Mouse (Mus musculus) lung, postnatal 0 days (tissue): ENCODE data around the gene Nfkbib. TPM values are rescaled to one million over a fixed set of nuclear protein-coding genes. Genes with fewer than 3 reads are reported as not detected.

Experiments
- ATAC-seq: fragments of 200-750 bp; cut with Nextera tagmentation; 2 replicates; pipeline ENCODE4 v1.8.0; 2017; ENCODE audit warnings: moderate library complexity
- DNase-seq: peaks from one replicate; pipeline ENCODE4 v3.0.0-alpha.2; 2016; ENCODE audit warnings: low spot score
- H3K27ac ChIP-seq: fragments of 300-500 bp; sonication (generic); 2 replicates; pipeline ENCODE4 v1.5.1; 2014; ENCODE audit warnings: antibody characterized with exemption, mild to moderate bottlenecking, low read length, mixed read lengths
- H3K27me3 ChIP-seq: fragments of 300-500 bp; sonication (generic); replicated peaks from 2 replicates; pipeline ENCODE4 v1.6.1; 2014; ENCODE audit warnings: low read length, mixed read lengths; ENCODE audit not compliant: insufficient read depth
- H3K36me3 ChIP-seq: fragments of 300-500 bp; sonication (generic); 2 replicates; pipeline ENCODE4 v1.6.1; 2014; ENCODE audit warnings: low read length, mixed read lengths; ENCODE audit not compliant: insufficient read depth
- H3K4me1 ChIP-seq: fragments of 300-500 bp; sonication (generic); 2 replicates; pipeline ENCODE4 v1.6.1; 2014; ENCODE audit warnings: antibody characterized with exemption, low read depth, low read length, mixed read lengths; ENCODE audit not compliant: insufficient read depth
- H3K4me2 ChIP-seq: fragments of 300-500 bp; sonication (generic); replicated peaks from 2 replicates; pipeline ENCODE4 v1.6.1; 2014; ENCODE audit warnings: low read depth, mild to moderate bottlenecking, low read length, moderate library complexity, mixed read lengths
- H3K4me3 ChIP-seq: fragments of 300-500 bp; sonication (generic); 2 replicates; pipeline ENCODE4 v1.5.1; 2014; ENCODE audit warnings: low read depth, low read length
- H3K9ac ChIP-seq: fragments of 300-500 bp; sonication (generic); replicated peaks from 2 replicates; pipeline ENCODE4 v1.6.1; 2014; ENCODE audit warnings: low read depth, mild to moderate bottlenecking
- H3K9me3 ChIP-seq: fragments of 300-500 bp; sonication (generic); 2 replicates; pipeline ENCODE4 v1.6.1; 2016; ENCODE audit warnings: low read length, mixed read lengths
- CTCF ChIP-seq: IDR thresholded peaks from 2 replicates; pipeline ENCODE4 v1.5.1; 2016; ENCODE audit warnings: antibody characterized with exemption, mild to moderate bottlenecking
- EP300 ChIP-seq: IDR thresholded peaks from 2 replicates; pipeline ENCODE4 v1.6.1; 2016; ENCODE audit warnings: antibody characterized with exemption, mild to moderate bottlenecking, control low read depth
- WGBS: fragments of 180-500 bp; shearing (Covaris S2); extraction: QIAGEN DNeasy Blood & Tissue Kit; methylation state at CpG from one replicate; pipeline ENCODE4 v1.1.7; 2014; 5-methylcytosine and 5-hydroxymethylcytosine counted together
- polyA plus RNA-seq: library from polyadenylated mRNA; unstranded; fragments of >200 nt; fragmentation: Nextera tagmentation; extraction: Ambion mirVana; gene quantifications from 2 replicates; pipeline ENCODE4 v1.2.1, GENCODE M21; 2015

Gene Nfkbib
- polyA plus RNA-seq: 42.3 and 42.7 TPM in 2 replicates

GRCm38 (mm10) chr7:28767462-28767965 is at the start of gene Nfkbib:
Gene Nfkbib, minus strand, starts transcription at chr7:28767512.
- whole genome bisulfite sequencing: 64% methylated on average over 7 of the region's 7 CpGs
- peak within 1 kb of the TSS; percentile 65 for H3K4me2 ChIP-seq
- ATAC-seq (no peak), DNase-seq (no peak)
- no peaks in the 10 kb centered on the region for H3K27me3 ChIP-seq
- H3K27ac ChIP-seq: no peak within 1 kb of the TSS
- H3K9ac ChIP-seq: peak within 1 kb of the TSS; percentile 44; the same call in 1 of the 2 replicates
- no peak for TF ChIP-seq CTCF
- no peak for TF ChIP-seq EP300
- peaks cover 6% of the 10 kb centered on the region; the same call in 1 of the 2 replicates for H3K4me1 ChIP-seq
- no peaks in the 10 kb centered on the region for H3K36me3 ChIP-seq
- H3K9me3 ChIP-seq: no peaks in the 10 kb centered on the region
- peak within 1 kb of the TSS; percentile 72 for H3K4me3 ChIP-seq

GRCm38 (mm10) chr7:28816920-28817319 is 49.6 kb upstream of the Nfkbib start:
- Histone ChIP-seq H3K9me3 (no peaks in the 10 kb centered on the region), H3K27me3 (no peaks in the 10 kb centered on the region), H3K4me2 (no peak overlapping the region), H3K4me3 (no peak overlapping the region), H3K4me1 (peaks cover 16% of the 10 kb centered on the region; the same call in 1 of the 2 replicates), H3K36me3 (peaks cover 73% of the 10 kb centered on the region), H3K9ac (no peak overlapping the region), H3K27ac (no peak overlapping the region)
- DNase-seq (no peak), ATAC-seq (no peak)
- 90% methylated on average over 10 of the region's 10 CpGs for WGBS
- TF ChIP-seq CTCF (no peak), EP300 (no peak)

DNA sequence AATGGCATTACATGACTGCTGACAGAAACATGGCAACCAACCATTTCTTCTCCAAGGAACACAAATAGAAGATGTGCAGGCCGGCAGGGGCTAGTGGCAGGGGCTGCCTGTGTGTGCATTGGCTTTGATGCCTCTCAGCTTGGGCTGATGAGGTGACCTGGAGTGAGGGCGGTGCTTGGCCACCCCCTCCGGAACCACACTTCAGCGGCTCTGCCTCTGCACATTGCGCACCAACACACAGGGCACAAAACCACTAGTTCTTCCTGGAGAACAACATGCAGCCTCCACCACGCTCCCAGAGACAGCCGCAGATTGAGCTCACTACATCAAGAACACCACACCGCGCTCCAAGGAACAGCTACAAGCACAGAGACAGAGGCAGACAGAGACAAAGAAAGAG is 48.9 kb upstream of the Nfkbib start:
- H3K9me3 ChIP-seq: no peaks in the 10 kb centered on the region
- H3K4me2 ChIP-seq: no peak overlapping the region
- no peaks in the 10 kb centered on the region for H3K27me3 ChIP-seq
- no peak overlapping the region for H3K27ac ChIP-seq
- no peak overlapping the region for H3K4me3 ChIP-seq
- DNase-seq (no peak), ATAC-seq (no peak)
- no peak for TF ChIP-seq EP300
- no peak for TF ChIP-seq CTCF
- H3K9ac ChIP-seq: no peak overlapping the region
- H3K36me3 ChIP-seq: peaks cover 69% of the 10 kb centered on the region
- WGBS: 73% methylated on average over 9 of the region's 9 CpGs
- H3K4me1 ChIP-seq: peaks cover 18% of the 10 kb centered on the region; the same call in 1 of the 2 replicates

DNA sequence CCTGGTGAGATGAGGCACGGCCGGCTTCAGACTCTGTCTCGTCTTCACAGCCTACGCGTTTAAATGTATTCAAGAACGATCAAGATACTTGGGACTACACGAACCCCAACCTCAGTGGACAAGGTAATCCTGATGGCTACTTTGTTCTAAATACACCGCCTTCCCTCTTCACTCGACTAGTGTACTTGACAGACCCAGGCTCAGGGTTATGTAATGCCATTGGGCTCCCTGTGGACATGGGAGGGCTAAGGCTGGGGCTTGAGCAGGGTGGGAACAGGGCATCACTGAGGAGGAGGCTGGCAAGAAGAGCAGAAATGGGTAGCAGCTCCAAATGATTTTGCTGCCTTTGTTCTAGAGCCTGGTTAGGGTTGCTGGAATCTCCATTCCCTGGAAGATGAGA is 47.9 kb upstream of the Nfkbib start:
- Histone ChIP-seq H3K27me3 (no peaks in the 10 kb centered on the region), H3K4me2 (no peak overlapping the region), H3K9me3 (no peaks in the 10 kb centered on the region), H3K9ac (no peak overlapping the region), H3K27ac (no peak overlapping the region), H3K4me1 (peaks cover 15% of the 10 kb centered on the region; the same call in 1 of the 2 replicates), H3K36me3 (peaks cover 59% of the 10 kb centered on the region), H3K4me3 (no peak overlapping the region)
- no peak for TF ChIP-seq EP300
- TF ChIP-seq CTCF: no peak
- ATAC-seq (no peak), DNase-seq (no peak)
- WGBS: 76% methylated on average over 9 of the region's 9 CpGs

GRCm38 (mm10) chr7:28814306-28815034 is 47.2 kb upstream of the Nfkbib start:
- DNase-seq (no peak), ATAC-seq (no peak)
- Histone ChIP-seq H3K27me3 (no peaks in the 10 kb centered on the region), H3K4me3 (no peak overlapping the region), H3K4me2 (no peak overlapping the region), H3K9me3 (no peaks in the 10 kb centered on the region), H3K4me1 (peaks cover 12% of the 10 kb centered on the region; the same call in 1 of the 2 replicates), H3K9ac (no peak overlapping the region), H3K36me3 (peaks cover 53% of the 10 kb centered on the region), H3K27ac (no peak overlapping the region)
- WGBS: 71% methylated on average over 5 of the region's 5 CpGs
- TF ChIP-seq CTCF (no peak), EP300 (no peak)

- H3K27ac ChIP-seq: peak overlapping the region; percentile 95
- H3K4me1 ChIP-seq: peaks cover 16% of the 10 kb centered on the region; the same call in 1 of the 2 replicates
- H3K4me3 ChIP-seq: peak overlapping the region; percentile 75
- WGBS: 52% methylated on average over 5 of the region's 5 CpGs
- H3K4me2 ChIP-seq: peak overlapping the region; percentile 76
- DNase-seq (peak; percentile 67), ATAC-seq (no peak)
- no peaks in the 10 kb centered on the region for H3K9me3 ChIP-seq
- no peaks in the 10 kb centered on the region for H3K27me3 ChIP-seq
- H3K36me3 ChIP-seq: peaks cover 46% of the 10 kb centered on the region
- H3K9ac ChIP-seq: 0 out of 2 replicates have a peak overlapping the region, but pooled peaks have one; percentile 5
- TF ChIP-seq CTCF (peak; percentile 62), EP300 (peak; percentile 57)
Measured at GRCm38 (mm10) chr7:28812949-28813348, 45.6 kb upstream of the Nfkbib start.
